Mouse (Mus musculus) embryo, embryonic 11.5 days (tissue): ENCODE measurements around the gene Sft2d2.

Experiments
- DNase-seq: peaks from one replicate; pipeline ENCODE4 v3.0.0-alpha.2; 2012; ENCODE audit warnings: low read depth, low spot score

The Sft2d2 gene

DNA sequence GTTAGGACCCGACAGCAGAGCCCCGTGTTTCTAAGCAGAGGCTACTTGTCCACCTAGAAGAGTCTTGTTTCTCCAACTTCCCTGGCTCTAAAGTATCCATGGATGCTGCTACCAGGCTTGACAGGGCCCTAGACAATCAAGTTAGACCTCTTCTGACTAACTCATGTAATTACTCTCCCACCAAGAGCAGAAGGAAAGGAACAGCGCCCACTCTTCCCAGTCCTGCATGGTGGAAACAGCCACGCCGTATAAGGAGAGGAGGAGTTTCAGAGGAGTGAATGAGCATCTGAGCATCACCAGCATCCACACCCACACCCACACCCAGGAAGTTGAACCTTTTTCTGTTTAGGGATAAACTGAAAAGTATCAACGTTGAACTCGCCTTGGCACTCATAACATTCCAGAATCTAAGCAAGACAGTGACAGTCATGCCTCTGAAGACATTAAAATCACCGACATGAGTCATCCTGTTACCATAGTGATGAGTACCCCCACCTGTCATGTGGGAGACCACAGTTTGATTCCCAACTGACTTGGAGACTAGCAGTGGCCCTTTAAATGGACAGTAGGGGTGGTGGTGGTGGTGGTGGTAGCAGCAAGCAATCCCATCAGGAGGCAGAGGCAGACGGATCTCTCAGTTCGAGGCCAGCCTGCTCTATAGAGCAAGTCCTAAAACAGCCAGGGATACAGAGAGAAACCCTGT, 3.5 kb downstream of the Sft2d2 start:
- DNase-seq: no peak

DNA sequence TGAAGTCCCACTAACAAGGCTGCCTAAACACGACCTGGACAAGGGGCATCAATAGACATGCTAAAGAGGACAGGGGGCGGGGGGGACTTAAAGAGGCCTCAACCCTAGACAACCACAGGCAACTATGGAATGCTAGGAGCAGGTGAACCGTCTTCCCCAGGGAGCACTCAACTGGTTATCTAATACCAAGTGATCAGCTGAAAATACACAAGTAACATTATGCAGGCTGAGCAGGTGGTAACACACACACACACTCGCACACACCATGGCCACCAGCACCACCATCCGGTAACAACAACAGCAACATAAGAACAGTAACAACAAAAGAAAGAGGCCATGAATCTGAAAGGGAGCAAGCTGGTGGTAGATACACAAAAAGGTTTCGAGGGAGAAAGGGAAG, 4.2 kb downstream of the Sft2d2 start:
- DNase-seq: no peak

DNA sequence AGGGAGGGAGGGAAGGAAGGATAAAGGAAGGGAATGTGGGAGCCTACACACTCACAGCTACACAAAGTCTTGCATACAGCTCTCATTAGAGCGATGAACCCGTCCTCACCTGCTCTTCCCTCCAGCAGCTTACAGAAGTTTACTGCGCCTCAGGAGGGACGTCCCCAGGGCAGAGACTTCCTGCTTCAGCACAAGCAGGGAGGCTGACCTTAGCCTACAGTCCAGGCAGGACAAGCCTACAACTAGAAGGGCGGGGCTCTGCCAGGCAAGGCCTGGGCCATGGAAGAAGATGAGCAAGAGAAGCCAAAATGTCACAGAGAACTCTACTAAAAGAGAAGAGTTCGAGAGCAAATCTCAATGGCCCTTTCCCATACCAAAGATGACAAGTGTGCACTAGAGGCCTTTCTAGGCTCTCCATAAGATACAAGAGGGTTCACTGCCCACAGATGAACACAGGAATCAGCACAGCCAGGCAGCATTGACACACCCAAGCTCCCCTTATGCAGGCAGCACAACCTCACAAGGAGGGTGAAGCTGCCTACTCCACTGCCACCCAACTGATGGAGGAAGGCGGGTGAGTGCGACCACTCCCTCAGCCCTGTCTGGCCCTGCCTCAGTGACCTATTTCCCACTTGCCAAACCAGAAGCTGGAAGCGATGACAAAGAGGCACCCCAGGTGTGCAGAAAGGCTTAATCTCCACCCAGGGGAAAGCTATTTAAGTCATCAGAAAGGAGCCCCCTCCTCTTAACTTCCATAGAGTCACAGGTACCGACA, 5.2 kb downstream of the Sft2d2 start:
- DNase-seq: no peak

DNA sequence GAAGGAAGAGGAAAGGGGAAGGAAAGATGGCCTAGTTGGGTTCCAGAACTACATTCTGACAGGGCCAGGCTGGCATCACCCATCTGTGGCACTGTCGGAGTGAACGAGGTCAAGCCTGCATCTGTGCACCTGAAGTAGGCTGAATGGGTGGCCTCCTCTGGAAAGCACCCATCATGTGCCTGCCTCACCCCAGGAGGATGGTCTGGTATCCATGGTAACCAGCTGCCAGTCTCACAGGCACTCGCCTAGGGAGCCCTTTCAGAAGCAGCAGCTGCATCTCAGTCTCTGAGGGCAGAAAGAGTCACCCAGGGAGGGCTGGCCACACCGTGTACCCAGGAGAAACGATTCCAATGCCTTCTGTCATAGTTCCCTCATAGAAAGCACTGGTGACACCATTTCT, 6.9 kb downstream of the Sft2d2 start:
- DNase-seq: no peak

DNA sequence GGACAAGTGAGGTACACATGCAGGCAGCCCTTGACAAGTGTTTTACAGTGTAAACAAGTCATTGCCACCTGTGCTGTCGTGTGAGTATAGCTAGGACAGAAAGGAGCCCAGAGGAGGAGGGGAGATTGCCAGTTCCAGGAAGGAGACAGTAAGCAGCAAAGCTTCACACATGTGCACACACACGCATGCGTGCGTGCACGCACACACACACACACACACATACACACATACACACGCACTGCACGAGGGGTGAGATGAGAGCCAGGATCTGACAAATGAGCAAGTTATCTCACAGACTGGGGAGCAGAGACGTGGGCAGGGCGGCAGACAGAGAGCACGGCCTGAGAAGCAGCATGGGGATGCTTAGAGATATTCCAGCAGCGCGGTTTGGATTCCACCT, 7.7 kb downstream of the Sft2d2 start:
- no peak for DNase-seq

DNA sequence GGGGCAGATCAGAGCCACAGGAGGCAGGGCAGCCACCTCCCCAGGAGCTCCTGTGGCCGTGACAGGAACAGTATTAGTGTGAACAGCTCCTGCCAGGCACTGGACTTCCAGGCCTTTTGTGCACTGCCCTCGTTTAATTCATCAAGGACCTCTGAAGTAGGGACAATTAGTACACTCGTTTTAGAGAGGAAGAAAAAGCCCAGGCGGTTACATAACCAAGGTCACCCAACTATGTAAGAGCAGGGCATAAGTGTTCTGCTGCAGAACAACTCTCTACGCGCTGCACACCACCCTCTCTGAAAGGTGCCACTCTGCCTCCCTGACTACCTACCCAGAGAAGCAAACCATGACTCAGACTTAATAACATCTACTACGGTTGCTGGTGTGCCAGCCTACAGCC, 9.1 kb downstream of the Sft2d2 start:
- no peak for DNase-seq

DNA sequence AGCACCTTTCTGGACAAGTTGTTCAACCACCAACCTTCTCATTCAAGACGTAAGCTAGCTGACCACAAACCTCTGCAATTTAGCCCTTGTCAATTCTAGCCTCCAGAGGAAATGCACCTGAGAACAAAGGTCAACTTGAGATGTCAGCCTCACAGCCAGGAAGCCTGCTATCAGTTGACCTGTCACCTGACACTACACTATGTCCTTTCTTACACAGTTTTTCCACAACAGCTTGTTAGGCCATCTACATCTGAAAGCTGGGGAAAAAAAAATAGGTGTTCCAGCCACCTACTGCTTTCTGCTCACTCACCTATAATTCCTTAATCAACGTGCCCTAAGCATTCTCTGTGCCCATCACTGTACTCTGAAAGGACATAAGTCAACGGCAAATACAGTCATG, 10.1 kb downstream of the Sft2d2 start:
- DNase-seq: no peak

DNA sequence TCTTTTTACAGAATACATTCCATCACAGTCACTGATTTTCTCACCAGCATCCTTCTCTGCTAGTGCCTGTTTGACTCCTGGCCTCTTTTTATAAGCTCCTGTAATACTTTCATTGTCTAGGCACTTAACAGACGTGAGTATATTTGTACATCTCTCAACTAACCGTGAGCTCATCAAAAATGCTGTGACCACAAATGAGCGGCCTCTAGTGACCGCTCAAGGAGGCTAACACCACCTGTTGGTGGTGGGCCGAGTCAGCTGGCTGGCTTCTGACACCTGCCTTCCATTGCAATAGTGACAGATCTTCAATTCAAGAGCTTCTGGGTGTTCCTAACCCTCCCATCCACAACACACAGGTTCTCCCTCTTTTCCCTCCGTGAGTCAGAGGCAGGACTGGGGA, 10.8 kb downstream of the Sft2d2 start:
- no peak for DNase-seq

DNA sequence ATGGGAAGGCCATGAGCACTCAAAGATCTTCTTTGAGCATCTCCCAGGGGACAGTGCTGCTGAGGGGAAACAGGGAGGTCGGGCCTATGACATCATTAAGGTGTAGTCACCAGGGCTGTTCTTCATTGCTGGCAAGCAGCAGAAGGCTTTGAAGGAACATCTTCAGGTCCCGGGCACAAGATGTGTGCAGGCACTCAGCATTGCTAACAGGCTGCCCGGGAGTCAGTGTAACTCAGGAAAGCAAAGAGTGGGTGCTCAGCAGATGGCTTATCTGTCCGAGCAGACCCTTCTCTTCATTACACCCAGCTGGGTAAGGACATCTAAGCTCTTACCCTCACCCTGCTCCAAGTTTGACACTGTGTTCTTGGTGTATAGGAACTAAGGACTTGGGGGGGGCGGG, 14.9 kb downstream of the Sft2d2 start:
- no peak for DNase-seq

DNA sequence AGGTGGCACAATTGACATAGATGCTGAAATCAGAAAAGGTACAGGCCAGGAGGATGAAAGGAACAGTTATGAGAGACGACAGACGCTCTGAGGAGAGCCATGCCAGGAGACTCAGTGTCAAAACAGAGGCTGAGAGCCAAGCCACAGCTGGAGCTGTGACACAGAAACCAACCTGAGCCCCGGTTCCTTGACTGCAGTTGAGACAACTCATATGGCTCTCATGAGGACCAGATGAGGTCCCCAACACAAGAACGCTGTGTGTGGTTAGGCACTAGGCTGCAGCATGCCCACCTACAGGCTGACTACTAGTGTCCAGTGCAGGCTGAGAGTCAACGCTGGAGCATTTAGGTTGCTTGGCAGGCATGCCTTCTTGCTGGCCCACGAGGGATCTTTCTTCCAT, 16.2 kb downstream of the Sft2d2 start:
- DNase-seq: no peak

DNA sequence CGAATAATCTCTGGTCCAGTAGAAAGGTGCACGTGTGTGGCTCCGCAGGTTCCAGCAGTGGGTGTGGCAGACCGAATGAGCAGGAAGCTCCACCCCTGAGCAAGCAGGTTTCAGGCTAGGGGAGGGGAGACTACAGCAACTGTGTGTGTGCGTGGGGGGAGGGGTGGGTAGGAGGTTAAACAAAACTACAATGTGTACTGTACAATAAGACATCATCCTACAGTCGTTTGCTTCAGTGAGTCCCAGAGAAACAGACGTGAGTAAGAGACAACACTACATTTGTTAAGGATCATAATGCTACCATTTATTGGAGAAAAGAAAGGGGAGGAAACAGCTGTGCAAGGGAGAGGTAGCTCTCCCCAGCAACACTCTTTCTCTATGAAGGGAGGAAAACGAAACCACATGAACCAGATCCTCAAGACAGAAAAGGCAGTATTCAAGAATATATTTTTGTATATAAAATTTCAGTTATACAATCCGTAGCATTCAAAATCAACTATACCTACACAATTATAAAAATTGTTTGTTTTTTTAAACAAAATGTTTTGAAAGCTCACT, 20.1 kb downstream of the Sft2d2 start:
- DNase-seq: no peak

DNA sequence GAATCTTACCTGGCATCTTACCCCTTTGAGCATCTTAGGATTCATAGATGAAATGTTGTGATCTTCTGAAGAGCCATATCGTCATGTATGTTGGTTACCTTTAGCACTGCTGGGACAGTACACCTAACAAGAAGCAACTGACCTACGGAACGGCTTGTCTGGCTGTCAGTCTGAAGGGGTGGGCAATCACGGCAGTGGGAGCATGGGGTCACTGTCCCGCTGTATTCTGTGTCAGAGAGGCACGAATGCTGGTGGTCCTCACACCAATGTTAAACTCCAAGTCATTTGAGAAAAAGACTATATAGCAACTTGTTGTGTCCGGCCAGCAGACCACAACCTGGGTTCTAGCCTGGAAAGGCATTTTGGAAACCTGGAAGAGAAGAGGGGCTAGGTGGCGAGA, 23.0 kb downstream of the Sft2d2 start:
- DNase-seq: no peak

DNA sequence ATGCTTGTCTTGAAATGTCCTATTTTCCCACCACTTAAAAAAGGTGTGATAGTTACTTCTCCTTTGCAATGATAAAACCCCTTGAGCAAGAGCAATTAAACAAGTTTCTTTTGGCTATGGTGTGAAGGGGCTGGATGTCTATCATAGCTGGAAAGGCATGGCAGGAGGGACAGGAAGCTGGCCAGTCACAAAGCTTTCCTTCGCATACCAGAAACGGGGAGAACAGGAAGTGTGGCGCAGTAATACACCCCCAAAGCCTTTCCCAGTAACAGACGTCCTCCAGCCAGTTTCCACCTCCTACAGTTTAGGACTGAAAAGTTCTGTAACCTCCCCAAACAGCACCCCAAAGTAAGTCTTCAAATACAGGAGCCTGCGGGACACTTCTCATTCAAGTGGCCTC, 24.1 kb downstream of the Sft2d2 start:
- DNase-seq: no peak

DNA sequence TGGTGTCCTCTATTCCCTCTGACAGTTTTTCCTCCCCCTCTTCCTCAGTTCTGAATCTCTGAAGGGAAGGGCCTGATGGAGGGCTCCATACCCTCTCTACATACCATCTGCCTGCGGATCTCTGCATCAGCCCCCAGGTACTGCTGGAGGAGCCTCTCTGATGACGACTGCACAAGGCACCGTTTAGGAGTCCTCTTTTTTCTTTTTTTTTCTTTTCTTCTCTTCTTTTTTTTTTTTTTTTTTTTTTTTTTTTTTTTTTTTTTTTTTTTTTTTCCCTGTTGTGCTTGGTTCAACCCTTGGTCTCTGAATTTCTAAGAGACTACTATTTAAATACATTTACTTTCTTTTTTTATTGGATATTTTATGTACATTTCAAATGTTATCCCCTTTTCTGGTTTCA, 24.8 kb downstream of the Sft2d2 start:
- no peak for DNase-seq

DNA sequence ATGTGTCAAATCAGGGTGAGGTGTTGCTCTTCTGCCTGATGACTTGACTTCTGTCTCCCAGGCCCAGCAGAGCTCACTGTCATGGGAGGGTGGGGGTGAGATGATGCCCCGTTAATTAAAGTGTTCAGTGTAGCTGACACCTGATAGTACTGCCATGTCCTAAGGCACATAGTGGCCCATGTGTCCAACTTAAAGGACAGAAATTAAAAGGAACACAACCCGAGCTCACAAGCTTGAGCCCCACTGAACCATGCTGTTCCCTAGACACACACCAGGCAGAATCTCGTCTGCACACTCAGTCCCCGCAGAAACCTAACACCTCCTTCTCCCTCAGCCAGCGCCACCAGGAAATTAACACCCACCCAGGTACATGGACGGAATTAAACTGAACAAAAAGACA, 29.3 kb downstream of the Sft2d2 start:
- DNase-seq: no peak

DNA sequence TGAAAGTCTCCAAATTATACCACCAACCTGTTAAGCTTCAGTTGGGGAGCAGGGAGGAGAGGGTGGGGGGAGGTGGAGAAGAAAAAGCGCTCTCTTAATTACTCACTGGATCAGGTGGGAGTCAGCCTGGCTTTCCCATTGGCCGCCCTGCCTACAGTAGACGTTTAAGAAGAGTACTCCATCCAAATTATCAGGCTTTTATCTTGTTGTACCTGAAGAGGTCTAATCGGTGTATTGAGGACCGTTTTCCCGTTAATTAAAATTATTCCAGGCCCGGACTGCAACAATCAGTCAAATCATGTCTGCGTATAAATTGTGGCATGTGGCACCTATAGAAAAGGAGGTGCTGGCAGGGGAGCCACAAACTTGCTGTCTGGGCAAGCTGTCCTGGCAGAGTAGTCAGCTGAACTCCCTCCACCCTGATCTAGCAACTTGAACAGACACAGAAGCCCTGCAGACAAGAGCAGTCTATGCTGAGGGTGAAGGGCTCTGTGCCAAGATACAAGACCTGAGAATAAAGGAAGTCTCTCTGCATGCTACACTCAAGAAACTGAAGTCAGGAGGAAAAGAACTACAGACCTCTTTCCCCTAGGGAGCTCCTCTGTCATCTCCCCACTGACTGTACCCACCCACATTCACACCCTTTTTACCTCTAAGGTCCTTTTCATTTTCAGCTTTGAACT, 33.4 kb downstream of the Sft2d2 start, which contains the start of gene Tbx19:
Gene Tbx19, minus strand, starts transcription at position 51 of the 683 bp plus-strand sequence.
- DNase-seq: no peak

DNA sequence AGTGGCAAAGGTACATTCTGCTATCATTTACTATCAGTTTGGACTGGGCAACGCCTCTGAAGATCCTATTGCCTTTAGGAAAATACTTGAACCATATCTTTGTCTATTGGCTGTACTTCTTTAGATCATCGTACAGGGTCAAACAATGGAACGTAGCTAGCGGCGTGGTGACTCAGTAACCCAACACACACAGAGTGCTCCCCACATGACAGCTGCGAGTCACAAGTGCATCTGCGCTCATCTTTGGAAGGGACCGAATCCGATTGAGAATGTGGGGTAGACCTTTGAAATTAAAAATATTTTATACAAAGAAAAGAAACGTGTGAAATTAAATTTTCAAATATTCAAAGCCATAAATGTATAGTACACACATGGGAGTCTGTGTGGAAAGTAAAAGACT, 35.4 kb downstream of the Sft2d2 start:
- no peak for DNase-seq

DNA sequence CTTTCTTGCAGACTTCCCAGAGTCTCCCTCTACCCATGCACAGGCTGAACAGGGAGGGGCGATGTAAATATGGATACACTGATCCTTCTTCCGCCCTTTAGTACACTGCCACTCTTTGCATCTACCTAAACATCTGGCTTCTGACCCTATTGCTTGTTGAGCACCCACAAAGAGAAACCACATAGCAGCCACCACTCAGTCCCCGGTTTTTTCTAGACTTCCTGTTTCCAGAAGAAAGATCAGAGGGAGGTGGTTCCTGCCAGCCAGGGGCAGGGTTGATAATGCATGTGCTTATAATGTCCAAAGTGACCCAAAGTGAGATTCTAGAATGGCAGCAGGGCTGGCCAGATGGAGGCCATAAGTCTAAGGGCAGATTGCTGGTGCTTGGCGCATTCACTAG, 40.1 kb downstream of the Sft2d2 start:
- no peak for DNase-seq

DNA sequence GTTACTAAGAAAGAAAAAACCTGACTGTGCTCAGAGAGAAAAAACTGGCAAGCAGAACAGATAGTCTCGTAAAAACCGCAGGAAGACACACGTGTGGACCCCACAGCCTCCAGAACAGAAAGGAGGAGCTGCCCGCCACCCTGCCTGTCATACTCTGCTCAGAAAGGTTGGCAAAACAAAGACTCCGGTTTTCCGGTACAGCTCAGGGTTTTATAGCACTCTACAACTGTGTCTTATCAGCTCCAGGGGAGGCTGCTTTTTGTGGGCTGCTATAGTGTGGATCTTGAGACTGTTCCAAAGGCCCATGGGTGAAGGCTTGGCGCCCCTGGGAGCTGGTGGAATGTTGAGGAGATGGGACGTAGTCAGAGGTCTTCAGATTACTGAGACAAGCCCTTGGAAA, 43.0 kb downstream of the Sft2d2 start:
- peak; percentile 2 for DNase-seq

DNA sequence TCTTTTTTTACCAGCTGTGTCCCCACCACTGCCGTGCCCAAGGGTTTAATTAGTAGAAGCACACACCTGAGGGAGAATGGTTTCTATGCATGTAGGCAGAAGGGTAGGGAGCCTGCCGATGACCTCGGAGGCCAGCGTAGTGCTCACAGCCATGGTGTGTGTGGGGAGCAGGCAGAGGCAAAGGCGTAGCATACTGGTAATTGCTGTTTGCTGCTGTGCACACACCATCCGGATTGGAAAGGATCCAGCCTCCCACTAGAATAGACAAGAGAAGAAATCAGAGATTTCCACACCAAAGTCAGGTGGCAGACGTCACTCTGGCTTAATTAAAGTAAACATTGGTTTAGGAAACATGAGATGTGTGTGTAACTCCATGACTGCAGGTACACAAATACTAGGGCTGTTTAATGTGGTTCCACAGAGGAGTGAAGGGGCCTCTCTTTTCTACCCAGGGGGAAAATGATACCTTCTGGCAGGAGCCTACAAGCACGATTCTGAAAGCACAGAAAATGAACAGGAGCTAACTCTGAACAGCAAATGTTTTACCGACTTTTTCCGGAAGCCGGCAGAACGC, 51.8 kb downstream of the Sft2d2 start:
- no peak for DNase-seq

DNA sequence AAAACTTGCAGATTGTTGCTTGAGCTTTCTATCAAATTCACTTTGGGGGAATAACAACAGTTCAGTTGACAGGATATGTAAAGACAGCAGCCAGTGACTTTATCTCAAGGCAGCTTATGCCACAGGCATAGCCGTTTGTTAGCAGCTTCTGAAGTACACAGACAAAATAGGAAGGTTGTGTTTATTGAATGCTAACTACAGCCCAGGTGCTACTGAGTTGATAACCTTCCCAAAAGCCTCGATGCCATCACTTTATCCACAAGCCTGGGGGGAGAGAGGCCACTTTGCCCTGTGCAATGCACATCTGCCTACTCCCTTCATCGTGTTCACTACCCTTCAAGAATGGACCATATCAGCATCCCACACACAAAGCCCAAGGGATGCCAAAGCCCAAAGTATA, 54.0 kb downstream of the Sft2d2 start:
- no peak for DNase-seq

DNA sequence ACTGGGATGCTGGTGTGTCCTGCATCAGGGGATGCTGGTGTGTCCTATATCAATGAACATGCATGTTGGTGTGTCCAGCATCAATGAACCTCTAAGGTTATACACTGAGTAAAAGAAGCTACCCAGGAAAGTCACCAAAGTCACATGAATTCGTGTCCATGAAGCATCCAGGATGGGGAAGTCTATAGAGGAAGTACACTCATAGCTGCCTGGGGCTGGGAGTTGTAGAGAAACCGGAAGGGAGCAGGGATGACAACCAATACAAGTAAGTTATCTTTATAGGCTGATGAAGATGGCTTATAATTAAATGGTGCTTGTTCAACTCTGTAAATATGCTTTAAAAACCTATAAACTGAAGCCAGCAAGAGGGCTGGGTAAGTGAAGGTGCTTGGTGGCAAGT, 60.4 kb downstream of the Sft2d2 start:
- DNase-seq: no peak
